Mouse (Mus musculus) gastrocnemius, postnatal 4 days (tissue): ENCODE measurements at regions not wholly inside any gene's neighbourhood (a gene's known extent, or its start where the extent isn't known, plus 50 kb on each side); places are given as distances from the start of the nearest gene placed in this dataset.

Experiments used
- DNase-seq, 2 experiments: peaks; one replicate each; pipeline ENCODE4 v3.0.0; 2021 to 2022; ENCODE audit warnings: low spot score in 2 of 2, mixed read lengths in 2 of 2

- no peak for DNase-seq
Observed at GRCm38 (mm10) chr4:33786027-33786426, 138.4 kb upstream of the Cnr1 start.

DNA sequence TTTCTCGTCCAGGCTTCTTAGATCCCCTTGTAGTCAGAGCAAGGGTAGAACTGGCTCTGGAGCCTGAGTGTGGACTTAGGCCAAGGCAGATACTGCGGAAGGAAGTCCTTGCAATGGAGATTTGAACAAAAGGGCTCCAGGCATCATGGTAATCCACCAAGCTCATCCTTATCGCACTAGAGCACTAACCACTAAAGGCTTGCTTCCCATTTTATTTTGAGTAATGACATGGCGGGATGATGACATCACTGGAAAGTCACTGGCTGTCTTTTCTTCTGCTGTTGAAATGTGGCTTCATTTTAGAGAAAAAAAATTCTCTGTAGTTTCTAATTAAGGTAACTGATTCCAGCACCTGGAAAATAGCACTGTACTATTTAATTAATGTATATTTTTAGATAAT is 137.4 kb upstream of the Cnr1 start:
- DNase-seq = no peak

DNA sequence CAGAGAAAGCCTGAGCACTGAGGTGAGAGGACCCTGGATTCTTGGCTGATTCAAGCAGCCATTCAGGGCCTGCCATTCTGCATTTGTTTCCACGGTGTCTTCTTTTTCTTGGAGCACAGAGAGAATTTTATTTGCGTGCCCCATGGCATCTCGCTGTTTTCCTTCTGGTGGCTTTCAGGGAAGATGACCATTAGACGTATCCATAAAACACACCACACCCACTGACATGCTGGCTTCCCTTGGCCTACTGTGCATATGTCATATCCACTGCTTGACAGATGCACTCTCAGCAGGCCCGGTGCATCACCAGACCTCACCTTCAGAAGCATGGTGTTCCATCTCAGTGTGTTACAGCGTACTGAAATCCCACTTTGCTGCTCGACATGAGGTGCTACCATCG is 131.0 kb upstream of the Cnr1 start:
- no peak for DNase-seq

DNA sequence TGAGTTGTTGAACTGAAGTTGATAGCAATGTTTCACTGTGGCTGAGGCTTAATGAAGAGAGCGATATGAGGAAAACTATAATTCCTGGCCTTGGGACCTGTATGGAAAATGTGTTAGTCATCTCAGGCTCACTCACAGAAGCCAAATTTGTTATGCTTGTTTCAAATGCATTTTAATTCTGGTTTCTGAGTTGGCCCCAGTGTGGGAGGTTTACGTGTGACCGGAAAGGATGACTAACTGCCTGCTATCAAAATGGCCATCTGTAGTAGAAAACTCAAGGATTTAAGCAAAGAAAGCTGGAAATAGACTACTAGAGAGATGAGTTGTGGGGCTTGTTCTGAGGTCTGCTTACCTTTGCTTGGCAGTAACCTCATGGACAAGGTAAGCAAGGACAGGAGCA is 128.9 kb upstream of the Cnr1 start:
- DNase-seq = no peak

- no peak for DNase-seq
Observed at GRCm38 (mm10) chr4:33797964-33798363, 126.4 kb upstream of the Cnr1 start.

DNA sequence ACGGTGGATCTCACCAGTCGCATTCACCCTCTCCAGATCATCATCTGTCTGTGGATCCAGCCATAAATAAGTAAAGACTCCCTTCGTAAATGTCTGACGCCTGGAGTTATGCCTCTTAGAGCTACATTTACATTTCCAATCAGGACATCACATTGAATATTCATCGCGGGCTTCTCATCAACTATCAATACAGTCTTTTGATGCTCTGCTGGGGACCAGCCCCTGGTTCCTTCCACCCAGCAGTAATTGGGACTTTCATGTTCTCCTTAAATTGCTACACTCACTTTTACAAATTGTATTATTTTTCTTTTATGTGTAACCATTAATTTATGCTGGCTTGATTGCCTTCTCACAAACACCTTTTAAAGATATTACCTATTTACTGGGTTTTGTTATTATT is 125.7 kb upstream of the Cnr1 start:
- no peak for DNase-seq

- no peak for DNase-seq
Observed at GRCm38 (mm10) chr4:33799110-33799509, 125.3 kb upstream of the Cnr1 start.

DNA sequence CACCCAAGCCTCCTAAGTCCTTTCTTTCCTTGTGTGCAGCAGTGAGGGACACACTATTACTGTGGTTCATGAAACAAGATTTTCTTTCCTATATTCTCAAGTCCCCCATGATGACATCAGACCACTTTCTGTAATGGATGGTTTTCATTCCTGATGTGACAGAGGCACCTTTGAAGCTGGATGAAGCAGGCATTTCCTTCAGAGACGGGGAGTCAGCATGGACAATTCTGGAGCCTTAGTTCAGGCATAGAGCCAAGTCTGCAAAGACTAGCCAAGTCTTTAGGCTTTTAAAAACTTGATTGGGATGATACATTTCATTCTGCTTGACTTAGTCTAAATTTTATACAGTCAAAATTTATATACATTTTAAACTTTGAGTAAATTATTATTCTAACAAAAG is 124.6 kb upstream of the Cnr1 start:
- no peak for DNase-seq

- DNase-seq = no peak
Observed at GRCm38 (mm10) chr4:33812338-33812737, 112.1 kb upstream of the Cnr1 start.

DNA sequence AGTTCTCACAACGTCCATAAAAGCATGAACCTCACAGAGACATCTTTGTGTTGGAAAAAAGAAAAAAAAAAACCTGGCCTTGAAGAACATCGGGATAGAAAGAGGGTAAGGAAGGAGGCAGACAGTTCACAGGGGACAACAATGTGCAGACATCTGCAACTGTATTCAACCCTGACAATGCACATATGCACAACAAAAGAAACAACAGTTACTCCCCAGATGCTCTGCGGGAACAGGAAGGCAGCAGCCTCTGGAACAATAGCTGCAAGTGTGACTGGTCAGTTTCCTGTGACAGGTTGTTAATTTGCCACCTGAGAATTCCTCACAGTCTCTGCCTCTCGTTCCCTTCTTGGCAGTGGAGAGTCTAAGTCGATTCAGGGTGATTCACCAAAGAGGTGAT is 100.5 kb upstream of the Cnr1 start:
- DNase-seq = no peak

DNA sequence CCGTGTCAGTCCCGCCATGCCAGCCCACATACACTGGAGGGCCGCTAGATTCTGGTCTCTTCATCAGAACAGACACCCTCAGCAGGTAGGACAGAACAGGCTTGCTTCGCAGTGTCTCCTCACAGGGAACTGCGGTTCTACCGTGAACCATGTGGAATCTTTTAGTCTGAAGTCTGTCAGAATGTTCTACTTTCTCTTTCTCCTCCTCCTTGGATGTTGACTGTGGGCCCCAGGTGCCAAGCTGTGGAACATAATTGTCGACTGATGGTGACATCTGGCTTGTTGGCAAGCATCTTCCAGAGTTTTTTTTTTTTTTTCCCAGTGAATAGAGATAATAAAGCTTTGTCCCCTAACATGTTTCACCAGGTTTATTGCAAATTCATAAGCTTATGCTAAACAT is 91.3 kb upstream of the Cnr1 start:
- DNase-seq = no peak

DNA sequence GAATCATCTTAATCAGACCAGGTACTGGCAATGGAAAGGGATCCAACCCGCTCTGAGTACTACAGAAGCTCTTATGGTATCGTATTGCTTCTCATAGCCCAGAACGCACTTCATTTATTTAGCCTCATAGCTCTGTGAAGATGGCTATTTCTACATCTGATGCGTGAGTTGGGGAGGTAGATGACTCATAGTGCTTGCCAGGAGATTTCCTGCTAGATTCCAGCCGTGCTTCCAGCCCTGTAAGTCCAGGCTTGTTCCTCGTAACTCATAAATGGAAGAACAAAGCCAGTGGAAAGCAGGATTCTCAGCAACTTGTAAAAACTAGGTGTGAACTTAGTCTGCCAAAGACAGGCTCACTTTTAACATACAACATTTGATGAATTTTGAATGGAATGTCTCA is 86.0 kb upstream of the Cnr1 start:
- DNase-seq = no peak

DNA sequence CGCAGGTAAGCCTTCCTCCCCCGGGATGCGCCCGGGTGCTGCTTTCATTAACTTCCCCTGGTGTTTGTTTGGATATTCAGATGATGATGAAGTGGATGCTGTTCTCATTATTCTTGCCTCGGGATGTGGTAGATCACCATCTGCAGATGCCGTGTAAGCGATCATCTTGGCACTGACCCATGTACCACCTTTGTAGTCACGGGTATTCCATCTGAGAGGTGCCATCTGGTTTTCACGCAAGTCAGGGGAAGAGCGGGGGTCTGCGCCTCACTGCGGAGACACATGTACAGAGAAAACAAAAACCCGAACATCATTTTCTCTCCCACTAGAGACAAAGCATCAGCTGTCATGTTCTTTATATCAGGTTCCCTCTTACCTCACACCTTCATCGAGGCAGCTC is 84.3 kb upstream of the Cnr1 start:
- no peak for DNase-seq

- no peak for DNase-seq
Observed at GRCm38 (mm10) chr4:33845611-33846395, 78.6 kb upstream of the Cnr1 start.

DNA sequence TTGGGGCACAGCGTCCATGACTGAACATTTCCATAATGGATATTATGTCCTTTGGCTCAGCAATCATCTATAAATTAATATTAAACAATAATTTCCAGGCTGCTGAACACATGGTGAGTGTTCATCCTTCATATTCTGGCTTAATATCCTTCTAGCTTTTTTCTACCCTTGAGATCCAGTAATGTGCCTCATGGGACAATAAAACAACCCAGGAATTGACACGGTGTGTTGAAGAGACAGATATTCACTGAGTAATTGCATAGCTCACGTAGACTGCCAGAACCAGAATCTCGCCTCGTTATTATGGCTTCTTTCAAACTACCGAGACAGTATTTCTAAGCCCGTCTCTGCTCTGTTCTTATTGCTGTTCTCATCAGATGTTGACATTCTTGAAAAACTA is 74.1 kb upstream of the Cnr1 start:
- no peak for DNase-seq

- no peak for DNase-seq
Observed at GRCm38 (mm10) chr4:33852294-33852693, 72.1 kb upstream of the Cnr1 start.

DNA sequence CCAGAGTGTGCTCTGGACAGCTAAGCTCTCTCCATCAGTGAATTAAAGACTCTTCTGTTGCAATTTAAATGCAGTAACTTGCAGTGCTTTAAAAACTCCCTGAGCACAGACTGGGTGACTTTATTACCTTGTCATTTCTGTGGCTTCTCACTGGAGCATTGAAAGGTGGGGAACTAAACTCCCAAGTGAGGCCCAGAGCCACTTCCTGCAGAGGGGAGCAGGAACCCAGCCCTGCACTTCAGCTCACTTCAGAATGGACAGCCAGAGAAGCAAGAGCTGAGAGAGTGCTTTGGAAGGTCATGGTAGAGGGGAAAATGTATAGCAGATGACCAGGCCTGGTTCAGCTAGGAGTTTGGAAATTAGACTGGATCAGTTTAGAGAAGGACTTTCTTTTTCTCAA is 69.3 kb upstream of the Cnr1 start:
- DNase-seq = no peak

DNA sequence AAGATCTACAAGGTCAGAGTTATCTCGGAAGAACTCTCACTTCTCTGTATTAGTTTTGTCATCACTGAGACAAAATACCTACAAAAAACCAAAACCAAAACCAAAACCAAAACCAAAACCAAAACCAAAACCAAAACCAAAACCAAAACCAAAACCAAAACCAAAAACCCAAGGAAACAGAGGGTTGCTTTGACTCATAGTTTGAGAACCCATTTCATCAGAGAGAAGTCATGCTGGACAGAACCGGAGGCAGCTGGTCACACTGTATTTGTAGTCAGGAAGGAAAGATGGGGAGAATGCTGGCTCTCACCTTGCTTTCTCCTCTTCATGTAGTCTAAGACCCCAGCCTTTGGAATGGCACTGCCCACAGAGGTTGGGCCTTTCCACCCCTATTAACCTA is 57.3 kb upstream of the Cnr1 start:
- no peak for DNase-seq

- no peak for DNase-seq
Observed at GRCm38 (mm10) chr4:33869317-33869716, 55.1 kb upstream of the Cnr1 start.
